Comparison of ENCODE assay signal across 8 mouse cellular contexts in the genomic region with DNA sequence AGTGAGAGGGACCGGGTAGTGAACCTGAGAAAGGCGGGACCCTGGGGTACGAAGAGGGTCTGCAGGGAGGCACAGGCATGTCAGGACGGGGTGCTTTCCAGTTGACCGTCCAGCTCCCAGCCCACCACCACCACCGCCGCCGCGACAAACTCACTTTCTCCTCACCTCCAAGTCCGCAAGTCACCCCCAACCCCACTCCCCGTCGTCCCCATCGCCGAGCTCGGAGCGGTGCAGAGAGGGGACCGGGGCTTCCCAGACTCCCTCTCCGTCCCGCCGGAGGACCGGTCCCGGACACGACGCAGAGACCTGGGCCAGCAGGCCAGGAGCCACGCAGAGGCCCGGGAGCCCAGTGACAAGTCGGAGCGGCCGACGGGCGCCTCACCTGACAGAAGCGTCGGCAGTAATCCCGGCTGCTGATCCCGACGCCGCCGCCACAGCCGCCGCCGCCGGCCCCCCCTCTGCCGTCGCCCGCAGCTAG. TPM values are rescaled to one million over a fixed set of nuclear protein-coding genes. Genes with fewer than 3 reads are reported as not detected.
A peak's percentile ranks its signal among the peaks of the same experiment; 100 is the strongest.
DNase-seq lines count a peak whose midpoint lies in the region; ATAC-seq and TF ChIP-seq lines count a peak whose summit lies in the region.

No protein-coding gene starts in this region.

- H3K4me1 ChIP-seq in liver, adult 2 months (ENCODE audit: control insufficient read depth, insufficient read depth, low read length) = peaks cover 11% of the 10 kb centered on the region
- no peaks in the 10 kb centered on the region for H3K4me1 ChIP-seq in embryonic facial prominence, embryonic 11.5 days (ENCODE audit: control insufficient read depth, insufficient read depth, low read length)
- peaks cover 26% of the 10 kb centered on the region for H3K4me1 ChIP-seq in hindbrain, embryonic 13.5 days (replicated peaks)
- H3K4me1 ChIP-seq in midbrain, embryonic 12.5 days = peaks cover 22% of the 10 kb centered on the region

- DNase-seq in liver, adult 2 months (ENCODE audit: extremely low read depth, low read depth, low spot score) = peak; percentile 31
- no peak for DNase-seq in liver
- DNase-seq in embryonic facial prominence, embryonic 11.5 days (ENCODE audit: low spot score) = no peak
- no peak for DNase-seq in adrenal gland, adult 8-10 months
- DNase-seq in kidney, postnatal 4 days = no peak
- DNase-seq in urinary bladder, adult 2 months (ENCODE audit: low spot score) = no peak

- peaks cover 12% of the 10 kb centered on the region; the same call in 1 of the 2 replicates for H3K79me2 ChIP-seq in liver, adult 2 months (ENCODE audit: control insufficient read depth, insufficient read depth, low read length)

- WGBS in liver, adult 2 months = under 1% methylated on average over 37 of the region's 45 CpGs
- under 1% methylated on average over 28 of the region's 45 CpGs for WGBS in embryonic facial prominence, embryonic 11.5 days
- 2% methylated on average over 34 of the region's 45 CpGs for WGBS in hindbrain, embryonic 13.5 days
- under 1% methylated on average over 41 of the region's 45 CpGs for WGBS in midbrain, embryonic 12.5 days

- H3K4me2 ChIP-seq in embryonic facial prominence, embryonic 11.5 days (ENCODE audit: low read depth, low read length) = peak overlapping the region; percentile 78
- peak overlapping the region; percentile 89 for H3K4me2 ChIP-seq in hindbrain, embryonic 13.5 days
- H3K4me2 ChIP-seq in midbrain, embryonic 12.5 days (replicated peaks) = peak overlapping the region; percentile 95

- H3K36me3 ChIP-seq in liver, adult 2 months (ENCODE audit: control insufficient read depth, insufficient read depth, low read length) = peaks cover 16% of the 10 kb centered on the region
- peaks cover 8% of the 10 kb centered on the region for H3K36me3 ChIP-seq in embryonic facial prominence, embryonic 11.5 days (replicated peaks; ENCODE audit: control insufficient read depth, insufficient read depth, low read depth, low read length)
- peaks cover 12% of the 10 kb centered on the region for H3K36me3 ChIP-seq in hindbrain, embryonic 13.5 days
- H3K36me3 ChIP-seq in midbrain, embryonic 12.5 days = peaks cover 12% of the 10 kb centered on the region

- no peaks in the 10 kb centered on the region for H3K9me3 ChIP-seq in embryonic facial prominence, embryonic 11.5 days (replicated peaks; ENCODE audit: control insufficient read depth, low read length)
- H3K9me3 ChIP-seq in hindbrain, embryonic 13.5 days = no peaks in the 10 kb centered on the region
- H3K9me3 ChIP-seq in midbrain, embryonic 12.5 days = no peaks in the 10 kb centered on the region

- peak; percentile 40 for ATAC-seq in embryonic facial prominence, embryonic 11.5 days (replicated peaks; ENCODE audit: insufficient number of reproducible peaks, low FRiP score, low TSS enrichment, low read depth)
- ATAC-seq in hindbrain, embryonic 13.5 days (ENCODE audit: low FRiP score) = peak; percentile 60; the same call in 1 of the 2 replicates
- ATAC-seq in midbrain, embryonic 12.5 days (ENCODE audit: low FRiP score, low read depth) = no peak; the same call in 1 of the 2 replicates

- peak overlapping the region; percentile 76 for H3K27ac ChIP-seq in liver, adult 2 months (replicated peaks; ENCODE audit: insufficient read depth, low read depth, low read length)
- H3K27ac ChIP-seq in embryonic facial prominence, embryonic 11.5 days (replicated peaks; ENCODE audit: low read depth, low read length) = peak overlapping the region; percentile 92
- peak overlapping the region; percentile 98 for H3K27ac ChIP-seq in hindbrain, embryonic 13.5 days
- peak overlapping the region; percentile 96 for H3K27ac ChIP-seq in midbrain, embryonic 12.5 days (replicated peaks)

- H3K4me3 ChIP-seq in liver, adult 2 months (ENCODE audit: insufficient read depth, low read depth, low read length) = peak overlapping the region; percentile 89
- H3K4me3 ChIP-seq in embryonic facial prominence, embryonic 11.5 days (ENCODE audit: low read depth, low read length) = peak overlapping the region; percentile 93
- H3K4me3 ChIP-seq in hindbrain, embryonic 13.5 days = peak overlapping the region; percentile 92
- H3K4me3 ChIP-seq in midbrain, embryonic 12.5 days = peak overlapping the region; percentile 81

- TF ChIP-seq CTCF in liver, adult 2 months (IDR thresholded peaks at IDR 0.05; ENCODE audit: low read depth, low read length) = no peak

- H3K9ac ChIP-seq in liver, adult 2 months (ENCODE audit: low read depth, low read length) = peak overlapping the region; percentile 91
- peak overlapping the region; percentile 90 for H3K9ac ChIP-seq in embryonic facial prominence, embryonic 11.5 days (replicated peaks; ENCODE audit: low read length)
- peak overlapping the region; percentile 93 for H3K9ac ChIP-seq in hindbrain, embryonic 13.5 days
- H3K9ac ChIP-seq in midbrain, embryonic 12.5 days (replicated peaks) = peak overlapping the region; percentile 92

- no peaks in the 10 kb centered on the region for H3K27me3 ChIP-seq in liver, adult 2 months (ENCODE audit: control insufficient read depth, insufficient read depth, low read length)
- no peaks in the 10 kb centered on the region for H3K27me3 ChIP-seq in embryonic facial prominence, embryonic 11.5 days (ENCODE audit: control insufficient read depth, insufficient read depth, low read length)
- no peaks in the 10 kb centered on the region for H3K27me3 ChIP-seq in hindbrain, embryonic 13.5 days
- H3K27me3 ChIP-seq in midbrain, embryonic 12.5 days = no peaks in the 10 kb centered on the region

- no peak for TF ChIP-seq POLR2A in liver, adult 2 months (IDR thresholded peaks at IDR 0.05; ENCODE audit: extremely low read depth, insufficient read depth, low read length)

RNA-seq across cellular contexts. Expression of gene Zfp654, which starts 0.3 kb away (rescaled TPM):
- 9.0 and 9.7 TPM in 2 replicates for total RNA-seq in liver, adult 2 months (2014; rRNA removed)
- polyA plus RNA-seq in liver, adult 2 months (2012; rRNA removed) = 0.65 TPM in 2 replicates
- polyA plus RNA-seq in embryonic facial prominence, embryonic 11.5 days (2014; fragmentation: Nextera tagmentation; extraction: Ambion mirVana) = 8.2 and 9.6 TPM in 2 replicates
- 6.1 and 6.7 TPM in 2 replicates for polyA plus RNA-seq in hindbrain, embryonic 13.5 days (2015; fragmentation: Nextera tagmentation; extraction: Ambion mirVana)
- polyA plus RNA-seq in midbrain, embryonic 12.5 days (2016; fragmentation: Nextera tagmentation; extraction: Ambion mirVana) = 10.6 and 11.2 TPM in 2 replicates
- total RNA-seq in adrenal gland, adult 8-10 months (2022) = 10 to 100 TPM; 20.0 to 27.8 (median 26.1) TPM
- 8.4 and 8.5 TPM in 2 replicates for polyA plus RNA-seq in urinary bladder, adult 2 months (2012; rRNA removed)

RNA-seq across cellular contexts. Expression of gene Cggbp1, which starts 0.7 kb away (rescaled TPM):
- total RNA-seq in liver, adult 2 months (2014; rRNA removed) = 29.5 and 32.2 TPM in 2 replicates
- polyA plus RNA-seq in liver, adult 2 months (2012; rRNA removed) = 6.7 and 7.0 TPM in 2 replicates
- polyA plus RNA-seq in embryonic facial prominence, embryonic 11.5 days (2014; fragmentation: Nextera tagmentation; extraction: Ambion mirVana) = 125 and 145 TPM in 2 replicates
- 68.2 and 72.9 TPM in 2 replicates for polyA plus RNA-seq in hindbrain, embryonic 13.5 days (2015; fragmentation: Nextera tagmentation; extraction: Ambion mirVana)
- 114 and 116 TPM in 2 replicates for polyA plus RNA-seq in midbrain, embryonic 12.5 days (2016; fragmentation: Nextera tagmentation; extraction: Ambion mirVana)
- 100 to 1,000 TPM; 116 to 152 (median 136) TPM for total RNA-seq in adrenal gland, adult 8-10 months (2022)
- polyA plus RNA-seq in urinary bladder, adult 2 months (2012; rRNA removed) = 46.5 and 51.7 TPM in 2 replicates
